Mouse (Mus musculus) liver, embryonic 14.5 days (tissue): ENCODE data around the gene Clcn3.
A peak's percentile ranks its signal among the peaks of the same experiment; 100 is the strongest.

ENCODE experiments used
- CTCF ChIP-seq: IDR thresholded peaks from 2 replicates; pipeline ENCODE4 v1.5.1; 2016; ENCODE audit warnings: antibody characterized with exemption, low read depth, control low read depth
- EP300 ChIP-seq: IDR thresholded peaks from 2 replicates; pipeline ENCODE4 v1.6.1; 2016; ENCODE audit warnings: antibody characterized with exemption, low read depth

- TF ChIP-seq EP300 (no peak), CTCF (0 out of 2 replicates have a peak, but pooled peaks have one; percentile 20)
Observed at GRCm38 (mm10) chr8:60993639-60993986, 10.5 kb upstream of the Clcn3 start.
